Mouse (Mus musculus): ENCODE data around the gene Carmil1.

- TF ChIP-seq POLR2A (IDR thresholded peaks at IDR 0.05; ENCODE audit: control insufficient read depth in 1 of 2, insufficient read depth in 1 of 2, low read depth in 1 of 2, low read length in 2 of 2, poor library complexity in 1 of 2) = no peak
- no peak for TF ChIP-seq GATA1 (IDR thresholded peaks at IDR 0.05; ENCODE audit: low read depth, low read length)
- no peak for TF ChIP-seq USF1 (IDR thresholded peaks at IDR 0.05; ENCODE audit: low read depth, low read length)
- TF ChIP-seq SMC3 (IDR thresholded peaks at IDR 0.05; ENCODE audit: low read depth, low read length) = no peak
Measured at GRCm38 (mm10) chr13:24232750-24233149, 47.8 kb downstream of the Carmil1 start.

All from MEL (cell line).